Mouse (Mus musculus): Measurements from ENCODE around the gene Ccdc107.

Ccdc107 gene

GRCm38 (mm10) chr4:43513300-43513699 is 20.6 kb downstream of the Ccdc107 start:
- no peak for DNase-seq

- DNase-seq, result no peak
Measured at GRCm38 (mm10) chr4:43513791-43514190, 21.1 kb downstream of the Ccdc107 start.

- DNase-seq, result no peak
Measured at GRCm38 (mm10) chr4:43515764-43516708, 23.3 kb downstream of the Ccdc107 start.

- DNase-seq, result no peak
Measured at GRCm38 (mm10) chr4:43519551-43519950, 26.9 kb downstream of the Ccdc107 start.

GRCm38 (mm10) chr4:43519956-43520355 is 27.3 kb downstream of the Ccdc107 start:
- peak; percentile 91 to 95 for DNase-seq

GRCm38 (mm10) chr4:43527880-43528279 is 35.2 kb downstream of the Ccdc107 start:
- DNase-seq, result no peak

- no peak for DNase-seq
Measured at GRCm38 (mm10) chr4:43528487-43528886, 35.8 kb downstream of the Ccdc107 start.

- DNase-seq, result no peak
Measured at GRCm38 (mm10) chr4:43530081-43530501, 37.4 kb downstream of the Ccdc107 start.

- peak; percentile 79 to 80 for DNase-seq
Measured at GRCm38 (mm10) chr4:43530581-43530980, 37.9 kb downstream of the Ccdc107 start.

GRCm38 (mm10) chr4:43533270-43533669 is 40.6 kb downstream of the Ccdc107 start:
- DNase-seq, result no peak

- no peak for DNase-seq
Measured at GRCm38 (mm10) chr4:43535628-43536027, 42.9 kb downstream of the Ccdc107 start.

- no peak for DNase-seq
Measured at GRCm38 (mm10) chr4:43536031-43536430, 43.3 kb downstream of the Ccdc107 start.

- DNase-seq, result no peak
Measured at GRCm38 (mm10) chr4:43542044-43542443, 49.3 kb downstream of the Ccdc107 start.

Measured in cerebellum, postnatal 36 days (tissue).